Mouse (Mus musculus): ENCODE results near the gene 4930556J24Rik. TPM values are rescaled to one million over a fixed set of nuclear protein-coding genes. Genes with fewer than 3 reads are reported as not detected.

The 4930556J24Rik gene
- total RNA-seq, 1 experiment = 0.76 TPM

GRCm38 (mm10) chr11:3920476-3920875 lies 56.1 kb downstream of the 4930556J24Rik start:
- Histone ChIP-seq H3K4me1 (ENCODE audit: control insufficient read depth in 2 of 2, insufficient read depth in 2 of 2, low read length in 2 of 2, poor library complexity in 1 of 2) (no peaks in the 10 kb centered on the region), H3K36me3 (ENCODE audit: control insufficient read depth, insufficient read depth, low read length, poor library complexity, severe bottlenecking) (peaks cover 11% of the 10 kb centered on the region; the same call in 1 of the 2 replicates), H3K27ac (ENCODE audit: insufficient read depth, low read depth, low read length, poor library complexity, severe bottlenecking) (no peak overlapping the region), H3K9me3 (ENCODE audit: control insufficient read depth, insufficient read depth, low read depth, low read length) (no peaks in the 10 kb centered on the region), H3K9ac (ENCODE audit: insufficient read depth, low read depth, low read length, poor library complexity, severe bottlenecking) (no peak overlapping the region), H3K4me3 (ENCODE audit: insufficient read depth in 1 of 2, low read depth in 1 of 2, low read length in 2 of 2, poor library complexity in 1 of 2, severe bottlenecking in 1 of 2) (no peak overlapping the region)
- in situ Hi-C loops (cut with MboI; ENCODE audit: low sequenced_read_pairs in 2 of 2, unreplicated experiment in 2 of 2) = no loop called here
- no peak for TF ChIP-seq HCFC1 (IDR thresholded peaks at IDR 0.05; ENCODE audit: borderline replicate concordance, insufficient read depth, low read length)
- no peak for TF ChIP-seq ZC3H11A (IDR thresholded peaks at IDR 0.05; ENCODE audit: borderline replicate concordance, low read depth, low read length)
- TF ChIP-seq MAFK (IDR thresholded peaks at IDR 0.05; ENCODE audit: insufficient read depth, low read depth, low read length) = no peak
- no peak for TF ChIP-seq ZNF384 (IDR thresholded peaks at IDR 0.05; ENCODE audit: low read depth, low read length)
- no peak for TF ChIP-seq CHD2 (IDR thresholded peaks at IDR 0.05; ENCODE audit: low read depth, low read length)
- DNase-seq (ENCODE audit: low read depth, low spot score) = no peak

- Histone ChIP-seq H3K9me3 (ENCODE audit: control insufficient read depth, insufficient read depth, low read depth, low read length) (no peaks in the 10 kb centered on the region), H3K36me3 (ENCODE audit: control insufficient read depth, insufficient read depth, low read length, poor library complexity, severe bottlenecking) (peaks cover 7% of the 10 kb centered on the region; the same call in 1 of the 2 replicates), H3K4me3 (ENCODE audit: insufficient read depth in 1 of 2, low read depth in 1 of 2, low read length in 2 of 2, poor library complexity in 1 of 2, severe bottlenecking in 1 of 2) (no peak overlapping the region), H3K9ac (ENCODE audit: insufficient read depth, low read depth, low read length, poor library complexity, severe bottlenecking) (no peak overlapping the region), H3K4me1 (ENCODE audit: control insufficient read depth in 2 of 2, insufficient read depth in 2 of 2, low read length in 2 of 2, poor library complexity in 1 of 2) (no peaks in the 10 kb centered on the region), H3K27ac (ENCODE audit: insufficient read depth, low read depth, low read length, poor library complexity, severe bottlenecking) (no peak overlapping the region)
- in situ Hi-C loops (cut with MboI; ENCODE audit: low sequenced_read_pairs in 2 of 2, unreplicated experiment in 2 of 2) = no loop called here
- DNase-seq (ENCODE audit: low read depth, low spot score) = no peak
- TF ChIP-seq CHD2 (IDR thresholded peaks at IDR 0.05; ENCODE audit: low read depth, low read length) (no peak), ZC3H11A (IDR thresholded peaks at IDR 0.05; ENCODE audit: borderline replicate concordance, low read depth, low read length) (no peak), MAFK (IDR thresholded peaks at IDR 0.05; ENCODE audit: insufficient read depth, low read depth, low read length) (no peak), ZNF384 (IDR thresholded peaks at IDR 0.05; ENCODE audit: low read depth, low read length) (no peak), HCFC1 (IDR thresholded peaks at IDR 0.05; ENCODE audit: borderline replicate concordance, insufficient read depth, low read length) (no peak)
Measured at GRCm38 (mm10) chr11:3918738-3919137, 57.8 kb downstream of the 4930556J24Rik start.

- Histone ChIP-seq H3K36me3 (ENCODE audit: control insufficient read depth, insufficient read depth, low read length, poor library complexity, severe bottlenecking) (no peaks in the 10 kb centered on the region), H3K4me1 (ENCODE audit: control insufficient read depth in 2 of 2, insufficient read depth in 2 of 2, low read length in 2 of 2, poor library complexity in 1 of 2) (peaks cover 3 to 7% of the 10 kb centered on the region in 2 experiments; a peak in 2 of 4 replicates), H3K4me3 (ENCODE audit: insufficient read depth in 1 of 2, low read depth in 1 of 2, low read length in 2 of 2, poor library complexity in 1 of 2, severe bottlenecking in 1 of 2) (peak within 1 kb of the TSS; percentile 64 to 87), H3K9me3 (ENCODE audit: control insufficient read depth, insufficient read depth, low read depth, low read length) (no peaks in the 10 kb centered on the region), H3K27ac (ENCODE audit: insufficient read depth, low read depth, low read length, poor library complexity, severe bottlenecking) (peak within 1 kb of the TSS; percentile 26; the same call in 1 of the 2 replicates), H3K9ac (ENCODE audit: insufficient read depth, low read depth, low read length, poor library complexity, severe bottlenecking) (peak within 1 kb of the TSS; percentile 63)
- no peak for TF ChIP-seq ZNF384 (IDR thresholded peaks at IDR 0.05; ENCODE audit: low read depth, low read length)
- peak; percentile 65; the same call in 1 of the 2 replicates for TF ChIP-seq ZC3H11A (IDR thresholded peaks at IDR 0.05; ENCODE audit: borderline replicate concordance, low read depth, low read length)
- DNase-seq (ENCODE audit: low read depth, low spot score) = peak; percentile 82
- in situ Hi-C loops (cut with MboI; ENCODE audit: low sequenced_read_pairs in 2 of 2, unreplicated experiment in 2 of 2) = no loop called here
Measured at GRCm38 (mm10) chr11:3914109-3914840, 62.3 kb downstream of the 4930556J24Rik start, which contains the start of gene Slc35e4. Slc35e4 (minus strand) TSS chr11:3914664.

GRCm38 (mm10) chr11:3913316-3914108 lies 63.1 kb downstream of the 4930556J24Rik start:
- peak overlapping the region; percentile 63 for H3K9ac ChIP-seq (ENCODE audit: insufficient read depth, low read depth, low read length, poor library complexity, severe bottlenecking)
- H3K4me1 ChIP-seq (ENCODE audit: control insufficient read depth in 2 of 2, insufficient read depth in 2 of 2, low read length in 2 of 2, poor library complexity in 1 of 2) = peaks cover 3 to 7% of the 10 kb centered on the region in 2 experiments; a peak in 2 of 4 replicates
- peak overlapping the region; percentile 64 to 87 for H3K4me3 ChIP-seq (ENCODE audit: insufficient read depth in 1 of 2, low read depth in 1 of 2, low read length in 2 of 2, poor library complexity in 1 of 2, severe bottlenecking in 1 of 2)
- in situ Hi-C loops (cut with MboI; ENCODE audit: low sequenced_read_pairs in 2 of 2, unreplicated experiment in 2 of 2) = no loop called here
- H3K9me3 ChIP-seq (ENCODE audit: control insufficient read depth, insufficient read depth, low read depth, low read length) = no peaks in the 10 kb centered on the region
- TF ChIP-seq ZC3H11A (IDR thresholded peaks at IDR 0.05; ENCODE audit: borderline replicate concordance, low read depth, low read length) (no peak), MAFK (IDR thresholded peaks at IDR 0.05; ENCODE audit: insufficient read depth, low read depth, low read length) (no peak), HCFC1 (IDR thresholded peaks at IDR 0.05; ENCODE audit: borderline replicate concordance, insufficient read depth, low read length) (0 out of 2 replicates have a peak, but pooled peaks have one; percentile 57)
- peak; percentile 75 for DNase-seq (ENCODE audit: low read depth, low spot score)
- no peak overlapping the region for H3K27ac ChIP-seq (ENCODE audit: insufficient read depth, low read depth, low read length, poor library complexity, severe bottlenecking)
- H3K36me3 ChIP-seq (ENCODE audit: control insufficient read depth, insufficient read depth, low read length, poor library complexity, severe bottlenecking) = no peaks in the 10 kb centered on the region

Data from ES-E14 (cell line).